ENCODE assay signal across 9 mouse cellular contexts in the genomic region with DNA sequence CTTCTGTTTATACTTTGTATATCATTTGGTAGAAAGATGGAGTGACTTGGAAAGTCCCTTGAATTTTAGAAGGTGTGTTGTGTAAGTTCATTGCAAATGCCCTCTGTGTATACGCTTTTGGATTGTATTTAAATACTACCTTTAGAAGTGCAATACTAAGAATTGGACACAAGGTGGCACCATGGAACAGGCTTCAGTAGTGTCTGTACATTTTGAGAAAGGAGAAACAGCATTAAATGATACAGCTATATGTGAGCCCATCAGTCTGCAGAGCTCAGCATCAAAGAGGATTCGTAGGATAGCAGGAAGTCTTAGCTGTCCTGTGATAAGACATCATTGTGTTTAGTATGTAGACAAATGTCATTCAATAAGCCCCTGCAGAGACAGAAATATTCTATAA. TPM values are rescaled to one million over a fixed set of nuclear protein-coding genes. Genes with fewer than 3 reads are reported as not detected.
DNase-seq lines count a peak whose midpoint lies in the region; ATAC-seq and TF ChIP-seq lines count a peak whose summit lies in the region.
"Had no signal": no experiment of that assay in that cellular context is flagged by ENCODE, and none has a peak within 500 bp of the region (broad histone marks: within the 10 kb centered on the region; RNA-seq: fewer than 3 reads in every experiment).

No protein-coding gene starts in this region.

- no peak for DNase-seq in cerebellum, adult 2 months
- DNase-seq in cerebellum, postnatal 4 days (ENCODE audit: low spot score in 2 of 2): no peak
- no peak for DNase-seq in limb, embryonic 11.5 days (ENCODE audit: low spot score)
- DNase-seq in limb, embryonic 10.5 days (ENCODE audit: low spot score): no peak
- DNase-seq in forelimb bud, embryonic 11.5 days (ENCODE audit: low read depth, low spot score): peak; percentile 53
- no peak for DNase-seq in thymus, postnatal 25 days
- DNase-seq in gastrocnemius, adult 8-10 months (ENCODE audit: low spot score in 2 of 2): no peak

- no peaks in the 10 kb centered on the region for H3K9me3 ChIP-seq in limb, embryonic 11.5 days (ENCODE audit: control insufficient read depth, low read length)
- no peaks in the 10 kb centered on the region for H3K9me3 ChIP-seq in limb, embryonic 10.5 days (replicated peaks)
- H3K9me3 ChIP-seq in neural tube, embryonic 14.5 days (ENCODE audit: control insufficient read depth, low read length): no peaks in the 10 kb centered on the region
- H3K9me3 ChIP-seq: heart, embryonic 13.5 days had no signal

- ATAC-seq in limb, embryonic 11.5 days (ENCODE audit: insufficient number of reproducible peaks, low FRiP score, low TSS enrichment, low read depth): 0 out of 2 replicates have a peak, but pooled peaks have one; percentile 44
- peak; percentile 73; the same call in 1 of the 2 replicates for ATAC-seq in neural tube, embryonic 14.5 days (ENCODE audit: low read depth)

- TF ChIP-seq POLR2A in cerebellum, adult 2 months (IDR thresholded peaks at IDR 0.05; ENCODE audit: borderline replicate concordance, insufficient read depth, low read length): no peak

- H3K27me3 ChIP-seq in cerebellum, adult 2 months (ENCODE audit: control insufficient read depth, insufficient read depth, low read length): no peaks in the 10 kb centered on the region
- H3K27me3 ChIP-seq in limb, embryonic 11.5 days (ENCODE audit: control insufficient read depth, insufficient read depth, low read length): no peaks in the 10 kb centered on the region
- H3K27me3 ChIP-seq in limb, embryonic 10.5 days (ENCODE audit: low read depth, poor library complexity, severe bottlenecking): no peaks in the 10 kb centered on the region
- no peaks in the 10 kb centered on the region for H3K27me3 ChIP-seq in neural tube, embryonic 14.5 days (ENCODE audit: control insufficient read depth, insufficient read depth, low read length)
- H3K27me3 ChIP-seq: heart, embryonic 13.5 days had no signal

- H3K4me3 ChIP-seq in cerebellum, adult 2 months (replicated peaks; ENCODE audit: insufficient read depth, low read depth, low read length): no peak overlapping the region
- no peak overlapping the region for H3K4me3 ChIP-seq in limb, embryonic 11.5 days (ENCODE audit: low read depth, low read length)
- H3K4me3 ChIP-seq in limb, embryonic 10.5 days: no peak overlapping the region
- no peak overlapping the region for H3K4me3 ChIP-seq in neural tube, embryonic 14.5 days (ENCODE audit: low read depth, low read length)
- H3K4me3 ChIP-seq: heart, embryonic 13.5 days had no signal

- 0 out of 2 replicates have a peak, but pooled peaks have one; percentile 15 for TF ChIP-seq CTCF in cerebellum, adult 2 months (IDR thresholded peaks at IDR 0.05; ENCODE audit: borderline replicate concordance, insufficient read depth, low read depth, low read length)

- H3K4me1 ChIP-seq in cerebellum, adult 2 months (ENCODE audit: control insufficient read depth, insufficient read depth, low read length): no peaks in the 10 kb centered on the region
- H3K4me1 ChIP-seq in limb, embryonic 11.5 days (ENCODE audit: control insufficient read depth, insufficient read depth, low read length): no peaks in the 10 kb centered on the region
- no peaks in the 10 kb centered on the region for H3K4me1 ChIP-seq in limb, embryonic 10.5 days
- H3K4me1 ChIP-seq in neural tube, embryonic 14.5 days (ENCODE audit: control insufficient read depth, insufficient read depth, low read length): no peaks in the 10 kb centered on the region
- H3K4me1 ChIP-seq: heart, embryonic 13.5 days had no signal

- 34% methylated on average over 2 of the region's 2 CpGs for WGBS in cerebellum, adult 2 months
- WGBS in limb, embryonic 11.5 days: 51% methylated on average over 2 of the region's 2 CpGs
- WGBS in limb, embryonic 10.5 days: 53% methylated on average over 2 of the region's 2 CpGs
- 49% methylated on average over 2 of the region's 2 CpGs for WGBS in neural tube, embryonic 14.5 days

- no peak overlapping the region for H3K9ac ChIP-seq in limb, embryonic 11.5 days (ENCODE audit: low read length)
- no peak overlapping the region for H3K9ac ChIP-seq in neural tube, embryonic 14.5 days (replicated peaks; ENCODE audit: low read depth, low read length)
- H3K9ac ChIP-seq: heart, embryonic 13.5 days had no signal

- no peak overlapping the region for H3K27ac ChIP-seq in cerebellum, adult 2 months (ENCODE audit: insufficient read depth, low read length)
- H3K27ac ChIP-seq in limb, embryonic 11.5 days (replicated peaks; ENCODE audit: low read depth, low read length): no peak overlapping the region
- no peak overlapping the region for H3K27ac ChIP-seq in limb, embryonic 10.5 days
- H3K27ac ChIP-seq in neural tube, embryonic 14.5 days (ENCODE audit: low read depth, low read length): no peak overlapping the region
- H3K27ac ChIP-seq: heart, embryonic 13.5 days had no signal

- no peaks in the 10 kb centered on the region for H3K36me3 ChIP-seq in limb, embryonic 11.5 days (ENCODE audit: control insufficient read depth, insufficient read depth, low read length)
- no peaks in the 10 kb centered on the region for H3K36me3 ChIP-seq in limb, embryonic 10.5 days
- no peaks in the 10 kb centered on the region for H3K36me3 ChIP-seq in neural tube, embryonic 14.5 days (ENCODE audit: control insufficient read depth, insufficient read depth, low read length)
- H3K36me3 ChIP-seq: heart, embryonic 13.5 days had no signal

- H3K4me2 ChIP-seq in limb, embryonic 11.5 days (ENCODE audit: low read depth, severe bottlenecking): no peak overlapping the region
- H3K4me2 ChIP-seq in neural tube, embryonic 14.5 days (ENCODE audit: low read depth, low read length): no peak overlapping the region
- H3K4me2 ChIP-seq: heart, embryonic 13.5 days had no signal

RNA-seq across cellular contexts. Expression of a gene that starts 5.2 kb away (rescaled TPM):
- not detected in 2 replicates for polyA plus RNA-seq in cerebellum, adult 2 months (2012; rRNA removed)
- polyA plus RNA-seq in limb, embryonic 11.5 days (2014; fragmentation: Nextera tagmentation; extraction: Ambion mirVana): 0.08 TPM in 1 of 2 replicates, not detected in the other
- not detected in 2 replicates for polyA plus RNA-seq in limb, embryonic 10.5 days (2016; fragmentation: Nextera tagmentation; extraction: Ambion mirVana)
- polyA plus RNA-seq in neural tube, embryonic 14.5 days (2014; fragmentation: Nextera tagmentation; extraction: Ambion mirVana): not detected in 2 replicates
- total RNA-seq in gastrocnemius, adult 8-10 months (2022): not detected

RNA-seq across cellular contexts. Expression of a gene that starts 11.3 kb away (rescaled TPM):
- polyA plus RNA-seq in cerebellum, adult 2 months (2012; rRNA removed): not detected in 2 replicates
- polyA plus RNA-seq in limb, embryonic 11.5 days (2014; fragmentation: Nextera tagmentation; extraction: Ambion mirVana): not detected in 2 replicates
- polyA plus RNA-seq in limb, embryonic 10.5 days (2016; fragmentation: Nextera tagmentation; extraction: Ambion mirVana): not detected in 2 replicates
- polyA plus RNA-seq in neural tube, embryonic 14.5 days (2014; fragmentation: Nextera tagmentation; extraction: Ambion mirVana): not detected in 2 replicates
- total RNA-seq in gastrocnemius, adult 8-10 months (2022): not detected
- polyA plus RNA-seq: heart, embryonic 13.5 days had no signal
